Mouse (Mus musculus): Measurements from ENCODE around the gene Gm10392. TPM values are rescaled to one million over a fixed set of nuclear protein-coding genes. Genes with fewer than 3 reads are reported as not detected.
A peak's percentile ranks its signal among the peaks of the same experiment; 100 is the strongest.

The Gm10392 gene
- polyA plus RNA-seq, 1 experiment from 2014 or later = not detected

- Histone ChIP-seq H3K4me2 (ENCODE audit: low read length) (no peak overlapping the region), H3K4me1 (ENCODE audit: control insufficient read depth, insufficient read depth, low read length) (0 out of 2 replicates have a peak, but pooled peaks cover under 1% of the 10 kb centered on the region), H3K27me3 (ENCODE audit: control insufficient read depth, insufficient read depth, low read depth, low read length) (peaks cover under 1% of the 10 kb centered on the region), H3K9me3 (replicated peaks; ENCODE audit: control insufficient read depth, low read length, poor library complexity, severe bottlenecking) (no peaks in the 10 kb centered on the region), H3K27ac (ENCODE audit: low read length) (no peak overlapping the region), H3K9ac (ENCODE audit: low read depth, low read length) (no peak overlapping the region), H3K36me3 (ENCODE audit: control insufficient read depth, insufficient read depth, low read length) (peaks cover 22% of the 10 kb centered on the region), H3K4me3 (ENCODE audit: low read depth, low read length) (no peak overlapping the region)
- 93% methylated on average over 16 of the region's 16 CpGs for WGBS
- ATAC-seq = 0 out of 2 replicates have a peak, but pooled peaks have one; percentile 15
These were observed 46.2 kb downstream of the Gm10392 start for GRCm38 (mm10) chr11:77472775-77473174.

DNA sequence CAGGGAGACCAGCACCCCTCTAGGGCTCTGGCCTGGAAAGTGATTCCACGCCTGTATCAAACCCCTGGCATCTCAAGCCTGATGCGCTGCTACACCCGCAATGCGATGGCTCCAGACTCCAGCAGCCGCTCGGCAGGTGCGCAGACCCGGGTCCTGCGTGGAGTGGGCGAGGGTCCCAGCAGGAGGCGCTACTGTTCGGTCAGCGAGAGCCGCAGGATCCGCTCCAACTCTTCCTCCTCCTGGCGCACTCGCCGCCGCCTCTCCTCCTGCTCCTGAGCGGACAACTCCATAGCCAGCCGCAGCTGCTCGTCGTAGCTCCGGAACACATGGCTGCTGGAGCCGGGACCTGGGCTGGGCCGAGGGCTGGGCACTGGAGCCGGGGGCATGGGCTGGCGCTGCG is 47.6 kb downstream of the Gm10392 start:
- Histone ChIP-seq H3K4me1 (ENCODE audit: control insufficient read depth, insufficient read depth, low read length) (0 out of 2 replicates have a peak, but pooled peaks cover 3% of the 10 kb centered on the region), H3K9ac (ENCODE audit: low read depth, low read length) (no peak overlapping the region), H3K36me3 (ENCODE audit: control insufficient read depth, insufficient read depth, low read length) (peaks cover 22% of the 10 kb centered on the region), H3K4me2 (ENCODE audit: low read length) (no peak overlapping the region), H3K27ac (ENCODE audit: low read length) (no peak overlapping the region), H3K4me3 (ENCODE audit: low read depth, low read length) (no peak overlapping the region), H3K27me3 (ENCODE audit: control insufficient read depth, insufficient read depth, low read depth, low read length) (peaks cover 14% of the 10 kb centered on the region), H3K9me3 (replicated peaks; ENCODE audit: control insufficient read depth, low read length, poor library complexity, severe bottlenecking) (no peaks in the 10 kb centered on the region)
- WGBS = 72% methylated on average over 29 of the region's 29 CpGs
- ATAC-seq = no peak

- Histone ChIP-seq H3K4me2 (ENCODE audit: low read length) (no peak overlapping the region), H3K27me3 (ENCODE audit: control insufficient read depth, insufficient read depth, low read depth, low read length) (peaks cover 31% of the 10 kb centered on the region), H3K9ac (ENCODE audit: low read depth, low read length) (no peak overlapping the region), H3K4me3 (ENCODE audit: low read depth, low read length) (no peak overlapping the region), H3K4me1 (ENCODE audit: control insufficient read depth, insufficient read depth, low read length) (0 out of 2 replicates have a peak, but pooled peaks cover 3% of the 10 kb centered on the region), H3K9me3 (replicated peaks; ENCODE audit: control insufficient read depth, low read length, poor library complexity, severe bottlenecking) (no peaks in the 10 kb centered on the region), H3K36me3 (ENCODE audit: control insufficient read depth, insufficient read depth, low read length) (peaks cover 22% of the 10 kb centered on the region), H3K27ac (ENCODE audit: low read length) (no peak overlapping the region)
- 82% methylated on average over 9 of the region's 9 CpGs for WGBS
- no peak for ATAC-seq
These were observed 50.6 kb downstream of the Gm10392 start for GRCm38 (mm10) chr11:77468397-77468796.

DNA sequence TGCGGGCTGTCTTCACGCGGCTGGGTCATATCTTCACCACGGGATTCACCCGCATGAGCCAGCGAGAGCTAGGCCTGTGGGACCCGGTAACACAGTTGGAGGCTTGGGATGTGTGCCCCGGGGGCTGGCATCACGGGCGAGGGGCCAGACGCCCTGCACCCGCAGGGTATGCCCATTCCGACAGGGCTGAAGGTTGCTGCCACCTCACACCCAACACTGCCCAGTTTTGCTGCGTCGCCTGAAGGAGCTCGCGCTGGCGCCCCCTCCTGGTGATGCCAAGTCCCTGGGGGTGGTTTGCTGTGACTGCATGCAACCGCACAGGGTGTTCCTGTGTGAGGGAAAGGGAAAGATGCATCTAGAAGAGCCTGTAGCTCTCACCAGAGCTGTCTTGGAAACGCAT is 51.2 kb downstream of the Gm10392 start:
- H3K9ac ChIP-seq (ENCODE audit: low read depth, low read length) = no peak overlapping the region
- no peak for ATAC-seq
- H3K4me2 ChIP-seq (ENCODE audit: low read length) = 0 out of 2 replicates have a peak overlapping the region, but pooled peaks have one; percentile 7
- H3K4me3 ChIP-seq (ENCODE audit: low read depth, low read length) = no peak overlapping the region
- H3K27ac ChIP-seq (ENCODE audit: low read length) = no peak overlapping the region
- H3K9me3 ChIP-seq (replicated peaks; ENCODE audit: control insufficient read depth, low read length, poor library complexity, severe bottlenecking) = no peaks in the 10 kb centered on the region
- peaks cover 31% of the 10 kb centered on the region for H3K27me3 ChIP-seq (ENCODE audit: control insufficient read depth, insufficient read depth, low read depth, low read length)
- 16% methylated on average over 20 of the region's 20 CpGs for whole genome bisulfite sequencing
- peaks cover 4% of the 10 kb centered on the region; the same call in 1 of the 2 replicates for H3K4me1 ChIP-seq (ENCODE audit: control insufficient read depth, insufficient read depth, low read length)
- H3K36me3 ChIP-seq (ENCODE audit: control insufficient read depth, insufficient read depth, low read length) = peaks cover 21% of the 10 kb centered on the region

DNA sequence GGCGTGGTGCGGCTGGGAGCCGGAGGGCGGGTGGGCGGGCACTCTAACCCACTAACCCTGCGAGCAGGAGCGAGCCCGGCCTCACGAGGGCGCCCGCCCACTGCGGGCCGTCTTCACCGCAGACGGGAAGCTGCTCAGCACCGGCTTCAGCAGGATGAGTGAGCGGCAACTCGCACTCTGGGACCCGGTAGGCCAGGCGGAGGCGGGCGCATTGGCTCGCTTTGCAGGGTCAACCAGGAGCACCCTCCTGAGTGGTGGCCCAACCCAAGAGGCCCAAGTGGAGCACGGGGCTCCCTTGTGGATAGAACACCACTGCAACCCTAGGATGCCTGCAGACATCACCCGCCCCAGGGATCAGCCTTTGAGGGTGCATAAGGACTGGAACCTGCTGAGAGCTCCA is 51.8 kb downstream of the Gm10392 start:
- WGBS = 4% methylated on average over 14 of the region's 25 CpGs
- H3K9ac ChIP-seq (ENCODE audit: low read depth, low read length) = no peak overlapping the region
- H3K9me3 ChIP-seq (replicated peaks; ENCODE audit: control insufficient read depth, low read length, poor library complexity, severe bottlenecking) = no peaks in the 10 kb centered on the region
- ATAC-seq = no peak
- H3K36me3 ChIP-seq (ENCODE audit: control insufficient read depth, insufficient read depth, low read length) = peaks cover 16% of the 10 kb centered on the region
- peaks cover 6% of the 10 kb centered on the region for H3K4me1 ChIP-seq (ENCODE audit: control insufficient read depth, insufficient read depth, low read length)
- H3K4me3 ChIP-seq (ENCODE audit: low read depth, low read length) = no peak overlapping the region
- H3K27me3 ChIP-seq (ENCODE audit: control insufficient read depth, insufficient read depth, low read depth, low read length) = peaks cover 31% of the 10 kb centered on the region
- H3K27ac ChIP-seq (ENCODE audit: low read length) = no peak overlapping the region
- H3K4me2 ChIP-seq (ENCODE audit: low read length) = no peak overlapping the region

Other genes with a start within 250 kb of the Gm10392 start
- gene Coro6, start 56.8 kb downstream of the Gm10392 start, polyA plus RNA-seq (2015; fragmentation: Nextera tagmentation; extraction: Ambion mirVana) = 0.19 and 0.39 TPM in 2 replicates
- gene Ankrd13b, start 29.5 kb downstream of the Gm10392 start, polyA plus RNA-seq (2015; fragmentation: Nextera tagmentation; extraction: Ambion mirVana) = 31.9 and 33.7 TPM in 2 replicates
- gene Git1, start 25.6 kb downstream of the Gm10392 start, polyA plus RNA-seq (2015; fragmentation: Nextera tagmentation; extraction: Ambion mirVana) = 15.9 and 17.3 TPM in 2 replicates
- gene Abhd15, start 4.1 kb downstream of the Gm10392 start, polyA plus RNA-seq (2015; fragmentation: Nextera tagmentation; extraction: Ambion mirVana) = 2.4 and 3.1 TPM in 2 replicates
- gene Trp53i13, start 3.2 kb downstream of the Gm10392 start, polyA plus RNA-seq (2015; fragmentation: Nextera tagmentation; extraction: Ambion mirVana) = 10.5 and 12.6 TPM in 2 replicates
- 25.3 and 25.4 TPM in 2 replicates for gene Taok1, start 88.6 kb upstream of the Gm10392 start, polyA plus RNA-seq (2015; fragmentation: Nextera tagmentation; extraction: Ambion mirVana)
- gene Nufip2, start 167.0 kb upstream of the Gm10392 start, polyA plus RNA-seq (2015; fragmentation: Nextera tagmentation; extraction: Ambion mirVana) = 2.9 and 3.2 TPM in 2 replicates
- 0.24 and 0.47 TPM in 2 replicates for gene Cryba1, start 206.1 kb upstream of the Gm10392 start, polyA plus RNA-seq (2015; fragmentation: Nextera tagmentation; extraction: Ambion mirVana)
- gene Myo18a, start 244.0 kb upstream of the Gm10392 start, polyA plus RNA-seq (2015; fragmentation: Nextera tagmentation; extraction: Ambion mirVana) = 46.8 and 55.4 TPM in 2 replicates